ENCODE assay signal across 8 mouse cellular contexts in the genomic region with DNA sequence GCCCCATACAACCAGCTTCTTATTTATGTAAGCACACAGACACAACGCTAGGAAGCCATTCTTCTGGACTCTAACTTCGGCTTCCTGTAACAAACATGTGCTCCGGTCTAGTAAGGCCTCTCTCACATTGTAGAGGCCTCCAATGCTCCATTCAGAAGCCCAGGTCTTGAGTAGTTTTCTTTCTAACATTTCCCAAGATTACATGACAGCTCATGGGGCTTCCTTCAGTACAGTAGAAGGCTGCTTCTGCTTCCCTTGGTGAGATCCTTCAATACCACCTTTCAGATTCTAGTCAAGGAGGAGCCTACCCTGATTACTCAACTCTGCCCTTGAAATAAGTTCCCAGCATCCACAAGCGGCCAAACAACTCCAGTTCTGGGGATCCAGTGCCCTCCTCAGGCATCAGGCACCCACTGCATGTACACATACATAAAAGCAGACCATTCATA. TPM values are rescaled to one million over a fixed set of nuclear protein-coding genes. Genes with fewer than 3 reads are reported as not detected.
DNase-seq lines count a peak whose midpoint lies in the region; ATAC-seq lines count a peak whose summit lies in the region.

No protein-coding gene starts in this region.

- H3K9me3 ChIP-seq in embryonic facial prominence, embryonic 15.5 days (replicated peaks): no peaks in the 10 kb centered on the region
- no peaks in the 10 kb centered on the region for H3K9me3 ChIP-seq in limb, embryonic 15.5 days

- peak overlapping the region; percentile 95 for H3K27ac ChIP-seq in embryonic facial prominence, embryonic 15.5 days (replicated peaks)
- H3K27ac ChIP-seq in limb, embryonic 15.5 days: peak overlapping the region; percentile 96

- 34% methylated on average over 4 of the region's 4 CpGs for WGBS in embryonic facial prominence, embryonic 15.5 days
- WGBS in limb, embryonic 15.5 days: 32% methylated on average over 4 of the region's 4 CpGs

- H3K4me3 ChIP-seq in embryonic facial prominence, embryonic 15.5 days (replicated peaks): peak overlapping the region; percentile 62
- H3K4me3 ChIP-seq in limb, embryonic 15.5 days: peak overlapping the region; percentile 81

- ATAC-seq in embryonic facial prominence, embryonic 15.5 days (ENCODE audit: insufficient number of reproducible peaks, low FRiP score, low TSS enrichment, low read depth): no peak
- no peak for ATAC-seq in limb, embryonic 15.5 days (ENCODE audit: insufficient number of reproducible peaks, low FRiP score, low TSS enrichment, low read depth)
- no peak for ATAC-seq in activated CD4-positive, CD25-positive, alpha-beta regulatory T cell, adult 4 months

- H3K27me3 ChIP-seq in embryonic facial prominence, embryonic 15.5 days: no peaks in the 10 kb centered on the region
- no peaks in the 10 kb centered on the region for H3K27me3 ChIP-seq in limb, embryonic 15.5 days

- H3K4me1 ChIP-seq in embryonic facial prominence, embryonic 15.5 days: peaks cover 34% of the 10 kb centered on the region
- H3K4me1 ChIP-seq in limb, embryonic 15.5 days: peaks cover 43% of the 10 kb centered on the region

- H3K4me2 ChIP-seq in embryonic facial prominence, embryonic 15.5 days (replicated peaks): peak overlapping the region; percentile 87
- peak overlapping the region; percentile 89 for H3K4me2 ChIP-seq in limb, embryonic 15.5 days

- DNase-seq in adrenal gland, postnatal 14 days: peak; percentile 42
- no peak for DNase-seq in adrenal gland, postnatal 4 days (ENCODE audit: low spot score in 2 of 2)
- DNase-seq in 3134 (ENCODE audit: extremely low read depth, insufficient read length, low spot score): peak; percentile 51
- no peak for DNase-seq in cerebellum, adult 9-11 months
- no peak for DNase-seq in cerebellum, postnatal 25 days

- no peaks in the 10 kb centered on the region for H3K36me3 ChIP-seq in embryonic facial prominence, embryonic 15.5 days
- peaks cover 13% of the 10 kb centered on the region; the same call in 1 of the 2 replicates for H3K36me3 ChIP-seq in limb, embryonic 15.5 days

- H3K9ac ChIP-seq in embryonic facial prominence, embryonic 15.5 days: peak overlapping the region; percentile 81; the same call in 1 of the 2 replicates
- peak overlapping the region; percentile 93 for H3K9ac ChIP-seq in limb, embryonic 15.5 days

RNA-seq across cellular contexts. Expression of gene Dido1, which starts 7.1 kb away (rescaled TPM):
- 49.3 and 54.1 TPM in 2 replicates for total RNA-seq in adrenal gland, postnatal 14 days (2021)
- 10 to 100 TPM; 60.8 to 63.3 TPM for total RNA-seq in adrenal gland, postnatal 4 days (2021)
- 28.1 and 28.6 TPM in 2 replicates for polyA plus RNA-seq in embryonic facial prominence, embryonic 15.5 days (2015; fragmentation: Nextera tagmentation; extraction: Ambion mirVana)
- polyA plus RNA-seq in limb, embryonic 15.5 days (2015; fragmentation: Nextera tagmentation; extraction: Ambion mirVana): 25.5 and 28.2 TPM in 2 replicates
- polyA plus RNA-seq in activated CD4-positive, CD25-positive, alpha-beta regulatory T cell, adult 4 months (2017; shearing (Covaris generic)): 10 to 100 TPM; 35.0 to 46.9 TPM

RNA-seq across cellular contexts. Expression of gene Gid8, which starts 7.2 kb away (rescaled TPM):
- total RNA-seq in adrenal gland, postnatal 14 days (2021): 62.9 and 65.5 TPM in 2 replicates
- total RNA-seq in adrenal gland, postnatal 4 days (2021): 10 to 100 TPM; 72.6 to 78.2 TPM
- 69.1 and 70.4 TPM in 2 replicates for polyA plus RNA-seq in embryonic facial prominence, embryonic 15.5 days (2015; fragmentation: Nextera tagmentation; extraction: Ambion mirVana)
- 73.7 and 76.1 TPM in 2 replicates for polyA plus RNA-seq in limb, embryonic 15.5 days (2015; fragmentation: Nextera tagmentation; extraction: Ambion mirVana)
- 10 to 100 TPM; 22.3 to 24.5 TPM for polyA plus RNA-seq in activated CD4-positive, CD25-positive, alpha-beta regulatory T cell, adult 4 months (2017; shearing (Covaris generic))

RNA-seq across cellular contexts. Expression of gene Slc17a9, which starts 22.3 kb away (rescaled TPM):
- total RNA-seq in adrenal gland, postnatal 14 days (2021): 1.2 and 2.5 TPM in 2 replicates
- 1 to 10 TPM; 2.9 to 3.2 TPM for total RNA-seq in adrenal gland, postnatal 4 days (2021)
- 3.3 and 3.7 TPM in 2 replicates for polyA plus RNA-seq in embryonic facial prominence, embryonic 15.5 days (2015; fragmentation: Nextera tagmentation; extraction: Ambion mirVana)
- polyA plus RNA-seq in limb, embryonic 15.5 days (2015; fragmentation: Nextera tagmentation; extraction: Ambion mirVana): 1.7 and 2.5 TPM in 2 replicates
- 10 to 100 TPM; 68.7 to 77.6 TPM for polyA plus RNA-seq in activated CD4-positive, CD25-positive, alpha-beta regulatory T cell, adult 4 months (2017; shearing (Covaris generic))

Comparison
In these comparisons a context has a peak if more than half of its experiments do, and no peak if none do; other contexts are left out.
1. DNase-seq: peak in adrenal gland, postnatal 14 days (single experiment) and 3134 (single experiment); none in adrenal gland, postnatal 4 days (0 of 2), cerebellum, adult 9-11 months (single experiment) and cerebellum, postnatal 25 days (0 of 2).
2. RNA of gene Slc17a9, which starts 22.3 kb away (polyA plus RNA-seq): 68.7 to 77.6 TPM in activated CD4-positive, CD25-positive, alpha-beta regulatory T cell, adult 4 months; 3.3 to 3.7 TPM in embryonic facial prominence, embryonic 15.5 days and 1.7 to 2.5 TPM in limb, embryonic 15.5 days; every median in the first group is over 10 times any median in the second.